Mouse (Mus musculus) heart, embryonic 16.5 days (tissue): ENCODE measurements around the gene Dlg2. TPM values are rescaled to one million over a fixed set of nuclear protein-coding genes. Genes with fewer than 3 reads are reported as not detected.

Experiments
- ATAC-seq: fragments of 200-750 bp; cut with Nextera tagmentation; replicated peaks from 2 replicates; pipeline ENCODE4 v1.8.0; 2017; ENCODE audit warnings: moderate number of reproducible peaks; ENCODE audit not compliant: insufficient read depth, low FRiP score; ENCODE audit errors: extremely low read depth
- H3K27ac ChIP-seq: fragments of 300-500 bp; sonication (generic); 2 replicates; pipeline ENCODE4 v1.5.1; 2014; ENCODE audit warnings: mild to moderate bottlenecking, low read length, control low read depth, moderate library complexity
- H3K27me3 ChIP-seq: fragments of 300-500 bp; sonication (generic); 2 replicates; pipeline ENCODE4 v1.6.1; 2014; ENCODE audit warnings: low read length, mixed read lengths; ENCODE audit not compliant: control insufficient read depth, insufficient read depth
- H3K36me3 ChIP-seq: fragments of 300-500 bp; sonication (generic); 2 replicates; pipeline ENCODE4 v1.6.1; 2014; ENCODE audit not compliant: control insufficient read depth, insufficient read depth
- H3K4me1 ChIP-seq: fragments of 300-500 bp; sonication (generic); 2 replicates; pipeline ENCODE4 v1.6.1; 2014; ENCODE audit warnings: low read length, mixed read lengths; ENCODE audit not compliant: control insufficient read depth, insufficient read depth
- H3K4me2 ChIP-seq: fragments of 300-500 bp; sonication (generic); 2 replicates; pipeline ENCODE4 v1.6.1; 2014; ENCODE audit warnings: low read depth, mild to moderate bottlenecking, control low read depth, low read length
- H3K4me3 ChIP-seq: fragments of 300-500 bp; sonication (generic); 2 replicates; pipeline ENCODE4 v1.5.1; 2014; ENCODE audit warnings: mild to moderate bottlenecking, control low read depth, low read length
- H3K9ac ChIP-seq: fragments of 300-500 bp; sonication (generic); 2 replicates; pipeline ENCODE4 v1.6.1; 2014; ENCODE audit warnings: low read length, control low read depth
- H3K9me3 ChIP-seq: fragments of 300-500 bp; sonication (generic); replicated peaks from 2 replicates; pipeline ENCODE4 v1.6.1; 2016; ENCODE audit warnings: low read length; ENCODE audit not compliant: control insufficient read depth
- WGBS: fragments of 180-500 bp; shearing (Covaris S2); extraction: QIAGEN DNeasy Blood & Tissue Kit; methylation state at CpG from one replicate; pipeline ENCODE4 v1.1.7; 2014; 5-methylcytosine and 5-hydroxymethylcytosine counted together
- polyA plus RNA-seq: library from polyadenylated mRNA; unstranded; fragments of >200 nt; fragmentation: Nextera tagmentation; extraction: Ambion mirVana; gene quantifications from 2 replicates; pipeline ENCODE4 v1.2.1, GENCODE M21; 2015

Dlg2 gene
- polyA plus RNA-seq, 1 experiment from 2014 or later, result 7.7 TPM

DNA sequence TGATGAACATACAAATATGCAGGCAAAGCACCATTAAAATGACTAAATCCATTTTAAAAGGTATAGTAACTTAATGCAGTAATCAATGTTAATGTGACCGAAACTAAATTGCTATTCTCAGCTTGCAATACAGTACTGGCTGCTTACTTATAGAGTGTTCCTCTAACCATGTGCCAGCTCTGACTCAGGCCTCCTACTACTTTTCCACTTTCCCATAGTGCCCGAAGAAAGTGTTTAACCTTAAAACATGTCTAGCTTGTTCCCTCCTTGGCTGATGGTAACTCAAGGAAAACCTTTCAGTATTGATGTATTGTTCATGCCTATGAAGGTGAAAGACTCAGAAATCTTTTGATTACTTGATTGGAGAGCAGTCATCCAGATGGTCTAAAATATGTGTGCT, 1686.7 kb downstream of the Dlg2 start:
- Histone ChIP-seq H3K9ac (no peak overlapping the region), H3K27ac (no peak overlapping the region), H3K4me1 (no peaks in the 10 kb centered on the region), H3K27me3 (no peaks in the 10 kb centered on the region), H3K9me3 (no peaks in the 10 kb centered on the region), H3K4me2 (no peak overlapping the region), H3K4me3 (no peak overlapping the region), H3K36me3 (no peaks in the 10 kb centered on the region)
- WGBS, result 83% methylated on average over 2 of the region's 2 CpGs
- ATAC-seq, result no peak

DNA sequence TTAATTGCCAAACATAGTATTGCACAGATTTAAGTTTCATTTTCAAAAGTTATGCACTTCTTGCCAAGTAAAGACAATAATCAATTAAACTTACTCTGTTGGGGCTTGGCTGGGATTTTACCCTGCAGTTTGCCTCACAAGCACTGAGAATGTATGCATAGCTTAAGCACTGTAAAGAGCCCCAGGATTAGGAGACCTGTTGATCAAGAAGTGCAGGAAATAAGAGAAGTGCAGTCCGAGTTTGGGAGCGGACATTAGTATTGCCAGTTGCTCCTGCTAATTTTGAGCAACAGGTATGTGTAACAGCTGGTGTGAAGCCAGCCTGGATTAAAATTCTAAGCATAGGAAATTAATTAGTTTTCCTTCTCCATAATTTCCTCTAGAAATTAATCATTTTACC, 1687.8 kb downstream of the Dlg2 start:
- ATAC-seq, result no peak
- Histone ChIP-seq H3K27ac (no peak overlapping the region), H3K9ac (no peak overlapping the region), H3K36me3 (no peaks in the 10 kb centered on the region), H3K4me1 (no peaks in the 10 kb centered on the region), H3K4me3 (no peak overlapping the region), H3K27me3 (no peaks in the 10 kb centered on the region), H3K4me2 (no peak overlapping the region), H3K9me3 (no peaks in the 10 kb centered on the region)
- 78% methylated on average over 2 of the region's 2 CpGs for WGBS

DNA sequence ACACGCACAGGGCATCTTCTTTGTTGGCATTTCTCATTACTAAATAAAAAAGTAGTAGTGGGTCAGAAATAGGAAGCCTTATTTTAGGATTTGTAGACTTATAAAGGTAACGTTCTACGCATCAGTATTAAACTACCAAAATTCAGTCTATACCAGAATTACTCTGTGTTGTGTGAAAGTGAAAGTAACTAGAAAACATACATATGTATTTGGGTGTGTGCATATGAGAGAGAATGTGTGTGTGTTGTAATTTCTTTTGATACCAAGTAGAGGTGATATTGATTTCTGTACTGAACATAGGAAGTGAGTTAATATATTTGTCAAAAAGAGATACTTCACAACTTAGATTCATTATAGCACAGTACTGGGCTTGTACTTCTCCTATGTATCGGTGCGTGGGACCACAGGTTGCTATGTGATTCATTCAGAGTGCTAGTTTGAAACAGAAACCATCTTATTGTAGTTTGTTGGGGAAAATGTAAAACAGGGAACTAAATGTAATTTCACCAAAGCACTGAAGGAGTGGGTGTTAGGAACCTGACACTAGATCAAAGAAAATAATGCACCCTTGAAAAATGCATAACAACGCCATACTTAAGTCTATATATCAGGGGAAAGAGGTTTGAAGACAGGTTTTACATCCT, 1688.5 kb downstream of the Dlg2 start:
- ATAC-seq, result no peak
- H3K9ac ChIP-seq, result no peak overlapping the region
- 88% methylated on average over 6 of the region's 6 CpGs for WGBS

DNA sequence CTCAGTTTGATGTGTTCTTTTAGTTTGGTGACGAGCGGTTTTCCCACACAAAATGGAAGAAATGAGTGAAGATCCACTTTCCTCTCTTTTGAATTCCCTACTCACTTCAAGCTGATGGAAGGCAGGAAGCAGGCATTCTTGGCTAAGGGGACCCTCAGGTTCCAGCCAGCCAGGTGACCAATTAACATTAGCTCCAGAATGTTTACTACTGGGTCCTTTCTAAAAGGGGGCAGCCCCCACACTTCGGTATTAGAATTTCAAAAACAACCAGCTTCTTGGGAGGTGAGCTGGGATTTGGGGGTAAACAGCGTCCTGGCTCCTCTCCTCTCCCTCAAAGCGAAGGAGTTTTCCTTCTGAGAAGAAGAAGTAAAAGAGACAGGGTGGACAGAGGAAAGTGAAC, 1703.6 kb downstream of the Dlg2 start:
- no peak overlapping the region for H3K27ac ChIP-seq
- H3K4me1 ChIP-seq, result no peaks in the 10 kb centered on the region; the same call in 1 of the 2 replicates
- no peak for ATAC-seq
- no peaks in the 10 kb centered on the region for H3K27me3 ChIP-seq
- peak overlapping the region; percentile 64 for H3K9ac ChIP-seq
- 43% methylated on average over 5 of the region's 5 CpGs for WGBS
- peak overlapping the region; percentile 59 for H3K4me3 ChIP-seq
- no peaks in the 10 kb centered on the region for H3K9me3 ChIP-seq
- no peaks in the 10 kb centered on the region for H3K36me3 ChIP-seq
- peak overlapping the region; percentile 78 for H3K4me2 ChIP-seq

More for the DNA sequence above, 1688.5 kb downstream of the Dlg2 start:
- H3K36me3 ChIP-seq, result no peaks in the 10 kb centered on the region
- no peak overlapping the region for H3K27ac ChIP-seq
- no peaks in the 10 kb centered on the region for H3K9me3 ChIP-seq
- no peak overlapping the region for H3K4me3 ChIP-seq
- H3K4me1 ChIP-seq, result no peaks in the 10 kb centered on the region
- no peak overlapping the region for H3K4me2 ChIP-seq
- H3K27me3 ChIP-seq, result no peaks in the 10 kb centered on the region

DNA sequence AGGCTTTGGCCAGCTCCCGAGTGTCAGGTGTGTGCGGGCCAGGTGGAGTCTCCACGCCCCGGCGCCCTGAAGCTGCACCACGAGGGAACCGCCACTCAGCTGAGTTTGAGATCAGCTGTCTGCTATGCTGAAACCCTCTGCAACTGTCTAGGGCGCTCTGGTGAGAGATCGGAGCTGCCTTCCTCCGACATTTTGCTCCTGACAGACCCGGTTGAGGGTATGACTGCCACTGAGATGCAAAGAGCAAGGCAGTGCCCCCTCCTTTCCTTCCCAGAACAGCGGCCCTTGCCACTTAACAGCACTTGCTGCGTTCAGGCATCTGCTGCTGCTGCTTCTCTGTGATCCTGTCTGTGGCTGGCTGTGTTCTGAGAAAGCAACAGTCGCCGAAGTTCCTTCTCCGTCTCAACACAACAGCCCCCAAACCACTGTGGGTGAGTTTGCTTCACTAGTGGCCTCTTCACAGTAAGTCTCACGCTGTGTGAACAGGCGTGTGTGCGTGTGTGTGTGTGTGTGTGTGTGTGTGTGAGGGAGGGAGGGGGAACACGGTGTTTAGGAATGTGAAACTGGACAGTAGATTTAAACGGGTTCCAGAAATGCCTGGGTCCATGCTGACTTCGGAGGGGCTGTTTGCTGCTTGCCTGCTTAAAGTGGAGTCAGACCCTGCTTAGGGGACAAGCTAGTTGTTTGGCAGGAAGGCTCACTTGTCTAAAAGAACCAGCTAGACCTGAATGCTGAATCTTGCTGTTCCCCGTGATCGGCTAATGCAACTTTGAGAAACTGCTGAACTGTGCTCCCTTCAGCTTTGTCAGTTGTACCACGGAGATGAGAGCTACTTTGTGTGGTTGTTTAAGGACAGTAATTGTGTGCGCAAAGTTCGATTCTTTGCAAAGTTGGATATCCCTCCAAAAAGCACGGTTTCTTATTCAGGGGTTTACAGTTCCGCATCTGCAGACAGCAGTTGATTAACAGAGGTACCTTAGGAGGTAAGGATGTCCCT, 1704.4 kb downstream of the Dlg2 start:
- H3K9ac ChIP-seq, result peak overlapping the region; percentile 64
- H3K36me3 ChIP-seq, result no peaks in the 10 kb centered on the region
- H3K27ac ChIP-seq, result peak overlapping the region; percentile 63
- no peaks in the 10 kb centered on the region for H3K9me3 ChIP-seq
- ATAC-seq, result peak; percentile 47
- 13% methylated on average over 29 of the region's 29 CpGs for WGBS
- no peaks in the 10 kb centered on the region; the same call in 1 of the 2 replicates for H3K4me1 ChIP-seq
- H3K4me2 ChIP-seq, result peak overlapping the region; percentile 78
- H3K4me3 ChIP-seq, result peak overlapping the region; percentile 59
- H3K27me3 ChIP-seq, result no peaks in the 10 kb centered on the region

DNA sequence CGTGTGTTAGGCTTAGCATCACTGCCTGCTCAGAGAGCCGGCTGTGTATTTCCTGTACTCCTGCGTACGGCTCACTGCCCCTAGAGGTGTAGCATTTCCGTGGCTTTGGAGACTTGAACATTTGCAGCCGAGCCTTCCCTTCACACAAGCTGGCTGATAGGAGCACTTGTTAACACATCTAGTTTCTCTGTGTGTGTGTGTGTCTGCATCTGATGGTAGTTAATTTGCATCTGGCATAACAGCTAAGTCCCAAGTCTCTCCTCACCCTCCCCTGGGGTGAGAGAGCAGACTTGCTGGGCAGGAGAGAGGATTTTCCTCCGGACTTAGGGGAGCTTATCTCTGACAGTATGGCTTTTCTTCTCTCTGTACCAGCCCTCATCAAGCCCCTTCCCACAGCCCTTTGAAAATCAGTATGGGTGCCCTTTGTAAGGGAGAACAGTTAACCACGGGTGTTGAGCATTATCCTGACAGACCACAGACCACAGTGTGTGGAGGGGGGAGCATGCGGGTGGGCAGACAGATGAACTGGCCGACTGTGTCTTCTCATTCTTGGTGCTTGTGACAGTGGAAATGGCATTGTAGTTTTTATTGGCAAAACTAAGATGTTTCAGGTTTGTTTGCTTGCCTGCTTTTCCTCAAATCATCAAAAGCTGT, 1705.6 kb downstream of the Dlg2 start:
- 10% methylated on average over 10 of the region's 10 CpGs for WGBS
- peak overlapping the region; percentile 59 for H3K4me3 ChIP-seq
- peak; percentile 26; the same call in 1 of the 2 replicates for ATAC-seq
- H3K4me1 ChIP-seq, result no peaks in the 10 kb centered on the region; the same call in 1 of the 2 replicates
- H3K27ac ChIP-seq, result no peak overlapping the region
- H3K4me2 ChIP-seq, result peak overlapping the region; percentile 78
- H3K27me3 ChIP-seq, result no peaks in the 10 kb centered on the region
- H3K9me3 ChIP-seq, result no peaks in the 10 kb centered on the region
- no peaks in the 10 kb centered on the region for H3K36me3 ChIP-seq
- peak overlapping the region; percentile 1; the same call in 1 of the 2 replicates for H3K9ac ChIP-seq

DNA sequence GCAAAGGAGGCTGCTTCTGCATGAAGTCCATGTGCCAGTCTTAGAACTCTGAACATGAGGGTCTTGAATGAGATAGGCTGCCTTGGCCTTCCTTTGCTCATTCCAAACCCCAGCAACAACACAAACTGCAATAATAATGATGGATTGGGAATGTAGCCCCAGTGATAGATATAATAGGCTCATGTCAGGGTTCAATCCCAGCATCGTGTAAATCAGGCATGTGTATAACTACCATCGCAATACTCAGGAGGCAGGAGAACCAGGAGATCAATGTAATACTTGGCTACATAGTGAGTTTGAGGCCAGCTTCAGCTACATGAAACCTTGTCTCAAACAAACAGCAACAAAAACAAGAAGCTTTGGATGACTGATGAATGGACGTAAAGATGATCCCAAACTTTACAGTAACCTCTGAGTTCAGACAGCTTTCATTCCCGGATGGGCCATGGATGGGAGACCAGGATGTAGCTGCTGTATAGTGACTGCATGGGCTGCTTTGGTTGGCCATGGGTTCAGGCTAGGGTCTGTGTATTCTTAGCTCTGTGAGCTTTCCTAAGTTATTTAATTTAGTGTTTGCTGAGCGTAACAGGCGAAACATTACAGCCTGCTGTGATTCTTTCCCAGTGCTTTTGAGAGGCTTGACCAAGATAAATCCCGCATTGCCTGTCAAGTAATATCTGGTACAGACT, 1708.0 kb downstream of the Dlg2 start:
- no peaks in the 10 kb centered on the region for H3K9me3 ChIP-seq
- no peak overlapping the region for H3K9ac ChIP-seq
- H3K36me3 ChIP-seq, result no peaks in the 10 kb centered on the region
- H3K4me3 ChIP-seq, result no peak overlapping the region
- no peak overlapping the region for H3K4me2 ChIP-seq
- 87% methylated on average over 7 of the region's 7 CpGs for WGBS
- no peak overlapping the region for H3K27ac ChIP-seq
- H3K4me1 ChIP-seq, result no peaks in the 10 kb centered on the region; the same call in 1 of the 2 replicates
- H3K27me3 ChIP-seq, result no peaks in the 10 kb centered on the region
- no peak for ATAC-seq

DNA sequence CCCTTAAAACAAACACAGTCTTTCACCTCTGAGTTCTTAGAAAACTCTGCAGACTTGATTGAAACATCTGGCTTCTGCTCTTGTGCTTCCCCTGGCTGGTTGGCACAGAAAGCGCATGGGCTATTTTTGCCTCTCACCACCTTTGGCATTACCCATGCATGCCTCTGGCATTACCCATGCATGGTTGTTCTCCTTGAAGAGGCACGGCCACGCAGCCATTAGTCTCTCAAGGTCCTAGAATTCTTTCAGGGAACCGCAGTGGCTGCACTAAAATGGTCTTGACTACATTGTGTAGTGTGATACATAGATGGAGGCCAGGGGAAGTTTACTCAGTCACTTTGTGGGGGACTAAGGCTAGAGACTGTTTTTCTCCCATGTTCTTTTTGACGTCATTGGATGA, 1709.9 kb downstream of the Dlg2 start:
- Histone ChIP-seq H3K4me2 (no peak overlapping the region), H3K27me3 (no peaks in the 10 kb centered on the region), H3K4me1 (no peaks in the 10 kb centered on the region; the same call in 1 of the 2 replicates), H3K4me3 (no peak overlapping the region), H3K36me3 (no peaks in the 10 kb centered on the region), H3K9ac (no peak overlapping the region), H3K27ac (no peak overlapping the region), H3K9me3 (no peaks in the 10 kb centered on the region)
- no peak for ATAC-seq
- 62% methylated on average over 5 of the region's 5 CpGs for WGBS
